Mouse (Mus musculus): ENCODE data around the gene Tarm1.

Tarm1 gene

DNA sequence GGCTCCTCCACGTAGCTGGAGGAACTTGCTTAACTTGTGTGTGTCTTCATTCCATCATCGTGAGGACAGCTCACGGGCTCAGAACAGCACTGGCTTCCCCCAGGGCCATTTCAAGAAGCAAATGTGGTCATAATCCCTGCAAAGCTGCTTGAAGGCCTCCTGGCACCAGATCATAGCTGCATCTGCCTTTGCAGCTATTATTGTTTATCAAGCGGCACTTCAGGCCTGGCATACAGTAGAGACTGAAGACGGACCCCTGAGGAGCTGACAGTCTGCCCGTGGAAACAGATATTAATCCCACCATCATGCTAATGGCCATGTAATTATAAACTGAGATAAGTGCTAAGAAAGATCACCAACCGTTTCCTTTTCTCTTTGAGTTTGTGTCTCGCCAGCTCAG is 61.9 kb downstream of the Tarm1 start:
- DNase-seq (ENCODE audit: low spot score): no peak

DNA sequence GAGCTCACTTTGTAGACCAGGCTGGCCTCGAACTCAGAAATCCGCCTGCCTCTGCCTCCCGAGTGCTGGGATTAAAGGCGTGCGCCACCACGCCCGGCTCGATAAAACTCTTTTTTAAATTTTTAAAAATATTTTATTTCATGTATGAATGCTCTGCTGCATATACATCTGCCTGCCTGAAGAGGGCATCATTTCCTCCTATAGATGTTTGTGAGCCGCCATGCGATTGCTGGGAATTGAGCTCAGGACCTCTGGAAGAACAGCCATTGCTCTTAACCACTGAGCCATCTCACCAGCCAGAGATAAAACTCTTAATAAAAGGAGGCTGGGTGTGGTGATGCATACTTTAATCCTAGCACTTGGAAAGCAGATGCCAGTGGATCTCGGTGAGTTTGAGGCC is 62.4 kb downstream of the Tarm1 start:
- no peak for DNase-seq (ENCODE audit: low spot score)

DNA sequence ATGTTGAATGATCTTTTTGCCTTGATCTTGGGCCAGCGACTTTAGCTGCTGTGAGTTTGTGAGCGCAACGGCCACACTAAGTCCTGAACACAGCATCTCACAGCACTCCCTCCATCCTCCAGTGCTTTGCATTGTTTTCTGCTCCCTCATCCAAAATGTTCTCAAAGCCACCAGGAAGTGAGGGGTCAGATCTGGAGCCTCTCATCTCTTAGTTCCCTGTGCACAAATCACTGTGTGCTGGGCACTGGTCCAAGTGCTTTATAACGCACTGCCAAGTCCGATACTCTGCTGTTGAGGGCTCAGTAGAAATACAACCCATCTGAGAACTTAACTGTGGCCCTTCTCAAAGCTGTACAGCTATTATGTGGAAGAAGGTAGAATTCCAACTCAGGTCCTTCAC is 64.5 kb downstream of the Tarm1 start:
- DNase-seq (ENCODE audit: low spot score): no peak
